Mouse (Mus musculus): ENCODE data around the gene Hsp90ab1.

Hsp90ab1 gene

DNA sequence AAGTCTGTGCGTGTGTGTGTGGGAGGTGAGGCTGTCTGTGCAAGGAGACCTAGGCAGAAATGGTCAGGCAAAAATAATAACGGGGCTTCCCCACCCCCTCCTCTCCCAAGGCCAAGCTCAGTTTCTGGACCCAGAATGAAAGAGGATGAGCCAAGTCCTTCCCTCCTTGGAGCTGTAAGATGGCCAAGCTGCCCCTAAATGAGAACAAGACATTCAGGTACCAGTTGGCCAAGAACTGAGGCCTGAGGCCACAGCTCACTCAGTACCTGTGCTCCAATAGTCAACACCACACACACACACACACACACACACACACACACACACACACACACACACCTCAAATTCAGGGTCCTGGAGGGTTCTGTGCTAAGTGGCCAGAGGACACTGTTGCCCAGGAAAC lies 30.4 kb downstream of the Hsp90ab1 start:
- no peak for DNase-seq (ENCODE audit: low spot score)

DNA sequence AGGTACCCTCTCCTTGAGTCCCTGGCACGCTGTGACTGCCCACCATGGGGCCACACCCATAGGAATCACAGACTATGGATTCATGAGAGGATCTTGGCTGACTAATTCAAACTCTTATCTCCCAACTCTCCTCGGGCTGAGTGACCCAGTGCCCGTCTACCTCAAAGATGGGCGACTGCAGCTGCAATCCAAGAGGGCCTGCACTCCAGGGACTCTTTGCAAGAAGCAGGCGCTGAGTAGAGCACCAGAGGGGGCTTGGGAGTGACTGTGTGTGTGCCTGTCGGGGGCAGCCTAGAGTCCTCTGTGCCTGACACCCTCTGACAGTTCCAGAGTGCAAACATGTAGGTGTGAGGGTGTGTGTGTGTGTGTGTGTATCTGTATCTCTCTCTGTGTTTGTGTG lies 30.9 kb downstream of the Hsp90ab1 start:
- DNase-seq (ENCODE audit: low spot score): no peak

DNA sequence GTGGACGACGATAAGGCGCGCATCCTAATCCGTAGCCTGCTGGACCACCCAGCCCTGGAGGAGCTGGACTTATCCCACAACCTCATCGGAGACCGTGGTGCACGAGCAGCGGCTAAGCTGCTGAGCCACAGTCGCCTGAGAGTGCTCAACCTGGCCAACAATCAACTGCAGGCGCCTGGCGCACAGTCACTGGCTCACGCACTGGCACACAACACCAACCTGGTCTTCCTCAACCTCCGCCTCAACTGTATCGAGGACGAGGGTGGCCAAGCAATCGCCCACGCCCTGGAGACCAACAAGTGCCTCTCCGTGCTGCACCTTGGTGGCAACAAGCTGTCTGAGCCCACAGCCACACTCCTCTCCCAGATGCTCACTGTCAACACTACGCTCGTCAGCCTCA lies 33.4 kb downstream of the Hsp90ab1 start:
- no peak for DNase-seq (ENCODE audit: low spot score)

DNA sequence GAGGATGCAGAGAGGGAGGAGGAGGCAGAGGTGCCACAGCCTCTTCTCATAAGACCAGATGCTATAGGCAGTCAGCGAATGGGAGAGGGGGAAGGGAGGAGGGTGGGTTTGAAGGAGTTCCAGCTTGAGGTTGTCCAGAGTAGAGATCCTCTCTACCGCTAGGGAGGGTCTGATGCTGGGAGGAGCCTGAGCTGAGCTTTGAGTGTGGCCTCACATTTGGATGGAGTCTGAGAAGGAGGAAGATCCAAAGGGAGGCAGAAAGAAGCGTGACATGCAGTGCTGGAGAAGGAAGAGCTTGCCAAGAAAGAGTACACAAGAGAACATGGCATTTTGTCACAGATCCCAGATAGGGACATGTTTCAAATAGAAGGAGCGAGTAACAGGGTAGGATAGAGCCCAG lies 34.7 kb downstream of the Hsp90ab1 start:
- no peak for DNase-seq (ENCODE audit: low spot score)

DNA sequence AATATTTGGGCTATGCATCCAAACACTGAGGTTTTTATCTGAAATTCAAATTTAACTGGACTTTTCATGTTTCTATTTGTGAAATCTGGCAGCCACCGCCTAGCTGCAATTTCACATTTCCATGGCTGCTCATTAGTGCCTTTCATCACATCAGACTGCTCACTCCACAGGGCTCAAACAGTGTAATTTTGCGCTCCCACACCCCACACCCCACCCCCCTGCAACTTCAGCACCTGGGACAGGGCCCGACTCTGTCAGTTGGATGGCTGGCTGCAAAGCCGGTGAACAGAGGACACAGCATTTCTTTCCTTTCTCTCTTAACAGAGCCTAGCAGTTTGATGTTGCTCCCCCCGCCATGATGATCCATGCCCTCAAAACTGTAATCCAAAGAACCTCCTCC lies 36.8 kb downstream of the Hsp90ab1 start:
- DNase-seq (ENCODE audit: low spot score): no peak

DNA sequence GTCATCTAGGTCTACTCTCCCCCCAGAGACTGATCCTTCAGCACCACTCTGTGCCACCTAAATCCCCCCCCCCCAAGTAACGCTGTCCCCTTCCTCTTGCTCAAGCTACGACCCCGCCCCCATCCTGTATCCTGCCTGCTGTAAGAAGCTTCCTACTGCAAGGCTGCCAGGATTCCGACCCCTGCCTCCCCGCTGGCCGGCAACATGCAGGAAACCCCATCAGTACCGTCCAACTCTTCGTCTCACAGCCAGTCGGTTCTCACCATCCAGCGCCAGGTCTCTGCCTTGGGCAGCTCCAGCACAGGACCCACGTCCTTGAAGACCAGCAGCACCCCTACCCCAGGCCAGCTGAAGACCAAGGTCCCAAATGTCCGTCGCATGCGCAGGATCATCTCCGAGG lies 40.2 kb downstream of the Hsp90ab1 start:
- no peak for DNase-seq (ENCODE audit: low spot score)

DNA sequence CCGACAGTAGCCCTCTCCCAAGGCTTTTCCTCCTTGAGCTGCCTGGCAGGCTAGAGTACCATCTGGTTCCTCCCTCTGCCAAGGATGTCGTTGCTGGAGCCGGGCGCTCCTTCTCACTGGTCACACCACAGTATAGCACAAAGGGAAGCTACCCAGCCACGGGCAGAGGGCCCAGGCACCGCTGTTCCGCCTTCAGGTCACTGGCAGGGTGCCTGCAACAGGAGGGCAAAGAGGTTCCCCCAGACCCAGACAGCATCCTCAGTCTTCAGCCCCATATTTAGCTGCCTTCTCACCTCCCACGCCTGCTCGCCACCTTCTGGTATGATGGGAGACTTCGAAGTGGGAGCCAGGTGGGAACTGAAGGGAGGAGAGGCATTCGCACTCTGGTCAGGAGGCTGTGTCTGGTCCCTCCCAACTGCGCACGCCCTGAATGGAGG lies 42.7 kb downstream of the Hsp90ab1 start:
- DNase-seq (ENCODE audit: low spot score): no peak

DNA sequence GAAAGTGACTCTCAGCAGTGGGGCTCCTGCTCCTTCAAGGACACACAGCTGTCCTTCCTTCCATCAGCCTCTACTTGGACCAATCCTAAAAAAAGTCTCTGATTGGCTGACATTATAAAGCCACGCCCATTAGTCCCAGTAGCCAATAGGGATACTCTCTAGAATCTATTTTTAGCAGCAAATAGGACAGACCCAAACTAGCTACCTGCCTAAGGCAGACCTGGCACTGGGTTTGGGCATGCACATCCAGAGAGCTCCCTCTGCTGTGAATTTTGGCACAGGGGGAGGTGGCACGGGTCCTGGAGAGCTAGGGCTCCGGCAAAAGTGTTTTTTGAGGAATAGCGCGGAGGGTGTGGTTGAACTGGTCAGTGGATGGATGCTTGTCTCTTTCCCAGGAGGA lies 46.5 kb downstream of the Hsp90ab1 start:
- no peak for DNase-seq (ENCODE audit: low spot score)

DNA sequence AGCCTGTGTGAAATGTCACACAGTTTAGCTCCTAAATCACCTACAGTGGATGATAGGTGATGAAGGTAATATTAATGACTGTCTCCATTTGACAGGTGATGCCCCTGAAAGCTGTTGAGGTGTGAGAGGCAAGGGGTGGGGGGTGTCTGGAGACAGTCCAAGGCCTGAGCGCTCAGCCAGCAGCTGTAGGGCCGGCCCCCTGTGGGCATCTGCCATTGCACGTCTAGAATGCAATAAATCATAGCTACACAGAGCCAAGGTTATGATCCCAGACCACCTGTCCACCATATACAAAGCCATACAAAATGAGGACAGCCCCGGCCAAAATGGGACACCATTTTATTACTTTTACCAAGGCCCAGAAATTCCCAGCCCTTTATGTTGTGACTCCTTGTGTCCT lies 48.1 kb downstream of the Hsp90ab1 start:
- no peak for DNase-seq (ENCODE audit: low spot score)

DNA sequence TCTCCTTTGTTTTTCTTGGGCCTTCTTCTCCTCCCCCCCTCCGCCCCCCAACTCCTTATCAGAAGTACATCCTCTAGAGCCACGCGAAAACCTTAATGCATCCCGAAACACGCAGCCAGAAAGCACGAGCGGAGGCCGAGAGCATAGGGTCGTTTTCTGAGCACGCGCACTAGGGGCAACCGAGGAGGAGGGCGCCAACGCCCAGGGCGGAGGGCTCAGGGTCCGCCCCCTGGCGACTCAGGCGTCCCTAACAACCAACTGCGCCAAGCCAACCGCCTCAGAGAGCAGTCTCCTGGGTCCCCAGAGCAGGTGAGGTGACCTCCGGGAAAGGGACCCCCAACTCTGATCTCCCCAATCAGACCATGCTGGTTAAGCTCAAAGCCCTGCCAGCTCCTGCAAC lies 49.8 kb downstream of the Hsp90ab1 start, which contains the start of gene Tcte1:
TSS of gene Tcte1 (plus strand) at position 172 of the 400 bp plus-strand sequence.
- no peak for DNase-seq (ENCODE audit: low spot score)

DNA sequence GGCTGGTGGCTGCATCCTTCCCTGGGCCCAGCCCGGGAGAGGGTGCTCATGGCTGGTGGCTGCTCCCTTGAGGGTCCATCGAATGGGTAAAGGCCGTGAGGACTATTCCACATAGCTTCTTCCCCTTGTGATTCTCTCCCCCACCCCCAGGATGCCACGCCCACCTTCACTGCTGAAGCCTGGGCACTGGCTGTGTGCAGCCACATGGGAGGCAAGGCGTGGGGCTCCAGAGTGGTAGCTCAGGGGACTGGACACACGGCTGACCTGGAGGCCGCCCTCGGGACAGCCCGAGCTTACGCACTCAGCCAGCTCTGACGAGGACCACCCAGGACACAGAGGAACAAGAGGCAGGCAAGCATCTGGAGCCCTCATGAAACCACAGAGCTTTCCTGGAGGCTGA lies 52.9 kb downstream of the Hsp90ab1 start:
- DNase-seq (ENCODE audit: low spot score): no peak

DNA sequence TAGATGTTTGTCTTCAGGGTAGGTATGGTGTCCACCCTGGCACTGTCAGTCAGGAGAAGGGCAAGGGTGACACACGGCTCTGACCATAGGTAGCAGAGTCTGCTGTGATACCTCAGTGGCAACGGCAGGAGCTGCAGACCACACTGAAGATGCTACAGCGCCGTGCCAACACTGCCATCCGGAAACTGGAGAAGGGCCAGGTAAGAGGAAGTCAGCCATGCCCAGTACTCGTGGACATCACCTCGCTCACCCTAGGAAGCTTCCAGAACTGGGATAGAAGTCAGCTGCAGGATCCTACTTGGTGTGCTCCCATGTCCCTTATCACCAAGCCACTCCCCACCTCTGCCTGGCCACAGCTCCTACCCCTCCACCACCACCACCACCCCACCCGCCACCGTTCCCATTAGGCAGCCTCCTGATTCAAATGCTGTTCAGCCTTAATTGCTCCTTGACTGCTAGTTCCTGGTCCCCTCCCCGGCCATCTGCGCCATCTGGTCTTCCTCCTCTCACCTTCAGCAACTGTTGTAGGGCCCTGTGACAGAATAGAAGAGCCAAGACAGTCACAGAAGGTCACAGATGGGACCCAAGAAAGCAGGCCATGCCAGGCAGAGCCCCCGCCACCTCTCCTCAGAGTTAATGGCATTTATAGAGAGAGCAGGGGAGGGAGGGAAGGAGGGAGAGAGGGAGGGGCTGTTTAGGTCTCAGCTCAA lies 54.1 kb downstream of the Hsp90ab1 start:
- DNase-seq (ENCODE audit: low spot score): no peak

All from spleen, adult 12 weeks (tissue).